Mouse (Mus musculus) CH12.LX (cell line): ENCODE measurements at regions not wholly inside any gene's neighbourhood (a gene's known extent, or its start where the extent isn't known, plus 50 kb on each side); places are given as distances from the start of the nearest gene placed in this dataset.

ENCODE experiments used
- BHLHE40 ChIP-seq: IDR thresholded peaks from 2 replicates; pipeline ENCODE4 v1.6.1; 2011; ENCODE audit warnings: mild to moderate bottlenecking, low read depth, low read length, improper control_type of control experiment
- CHD2 ChIP-seq: IDR thresholded peaks from 2 replicates; pipeline ENCODE4 v1.6.1; 2011; ENCODE audit warnings: low read length, improper control_type of control experiment
- CTCF ChIP-seq, 2 experiments: IDR thresholded peaks in 1 of 2; conservative IDR thresholded peaks in 1 of 2; 2 replicates each; pipeline ENCODE4 v1.5.1; 2011 to 2012; ENCODE audit warnings: low read depth in 2 of 2, low read length in 2 of 2, improper control_type of control experiment in 1 of 2, inconsistent platforms in 1 of 2, mild to moderate bottlenecking in 1 of 2, moderate library complexity in 1 of 2
- E2F4 ChIP-seq: IDR thresholded peaks from 2 replicates; pipeline ENCODE4 v1.6.1; 2011; ENCODE audit warnings: low read depth, low read length, improper control_type of control experiment; ENCODE audit not compliant: insufficient replicate concordance
- EP300 ChIP-seq: IDR thresholded peaks from 2 replicates; pipeline ENCODE4 v1.6.1; 2011; ENCODE audit warnings: low read length, improper control_type of control experiment
- HCFC1 ChIP-seq: IDR thresholded peaks from 2 replicates; pipeline ENCODE4 v1.6.1; 2012; ENCODE audit warnings: low read depth, mild to moderate bottlenecking, inconsistent platforms, low read length, improper control_type of control experiment
- KAT2A ChIP-seq: IDR thresholded peaks from 2 replicates; pipeline ENCODE4 v1.6.1; 2012; ENCODE audit warnings: low read length, improper control_type of control experiment, inconsistent platforms; ENCODE audit not compliant: insufficient replicate concordance
- NELFE ChIP-seq: IDR thresholded peaks from 2 replicates; pipeline ENCODE4 v1.6.1; 2011; ENCODE audit warnings: low read depth, low read length, improper control_type of control experiment
- POLR2A ChIP-seq: IDR thresholded peaks from 2 replicates; pipeline ENCODE4 v1.6.1; 2011; ENCODE audit warnings: low read depth, mild to moderate bottlenecking, improper control_type of control experiment, low read length
- RCOR1 ChIP-seq: conservative IDR thresholded peaks from 2 replicates; pipeline ENCODE4 v1.6.1; 2012; ENCODE audit warnings: low read depth, mild to moderate bottlenecking, inconsistent platforms, low read length, improper control_type of control experiment
- SMC3 ChIP-seq: IDR thresholded peaks from 2 replicates; pipeline ENCODE4 v1.6.1; 2011; ENCODE audit warnings: low read depth, low read length, improper control_type of control experiment
- ZMIZ1 ChIP-seq: IDR thresholded peaks from 2 replicates; pipeline ENCODE4 v1.6.1; 2012; ENCODE audit warnings: low read depth, mild to moderate bottlenecking, inconsistent platforms, low read length, improper control_type of control experiment

GRCm38 (mm10) chr9:91652384-91653100 lies 286.9 kb upstream of the Zic1 start:
- TF ChIP-seq E2F4 = no peak
- no peak for TF ChIP-seq CTCF (conservative IDR thresholded peaks at IDR 0.05 in 1 of 2, IDR thresholded peaks at IDR 0.05 in 1 of 2; ENCODE audit: low read depth in 2 of 2, low read length in 2 of 2)
- no peak for TF ChIP-seq ZMIZ1
- TF ChIP-seq CHD2 = no peak
- TF ChIP-seq POLR2A = no peak
- TF ChIP-seq SMC3 = no peak
- no peak for TF ChIP-seq NELFE
- TF ChIP-seq HCFC1 = no peak
- TF ChIP-seq EP300 = no peak
- TF ChIP-seq BHLHE40 = no peak
- TF ChIP-seq RCOR1 = no peak
- TF ChIP-seq KAT2A = no peak
